Mouse (Mus musculus) erythroblast, adult 5-6 weeks (primary cell): Measurements from ENCODE around the gene Mypn. TPM values are rescaled to one million over a fixed set of nuclear protein-coding genes. Genes with fewer than 3 reads are reported as not detected.

Experiments used
- ATAC-seq: replicated peaks from 2 replicates; pipeline ENCODE4 v1.8.0; 2016; ENCODE audit warnings: moderate number of reproducible peaks, mild to moderate bottlenecking, moderate TSS enrichment, inconsistent platforms; ENCODE audit not compliant: poor library complexity, low FRiP score, severe bottlenecking
- total RNA-seq, 2 experiments: library from RNA; stranded (forward) in 1 of 2; stranded (reverse) in 1 of 2; fragments of 150-400 nt in 1 of 2; fragments of 200-764, 138-1000 nt in 1 of 2; gene quantifications; 2 replicates each; pipeline versions ENCODE4 v1.2.3 to v1.2.4; 2015 to 2017; ENCODE audit warnings: low replicate concordance in 2 of 2

Gene Mypn
- total RNA-seq, 2 experiments from 2014 or later: not detected

- no peak for ATAC-seq
Observed at GRCm38 (mm10) chr10:63119916-63120315, 83.8 kb downstream of the Mypn start.

GRCm38 (mm10) chr10:63117583-63117982 lies 86.2 kb downstream of the Mypn start:
- ATAC-seq: no peak

GRCm38 (mm10) chr10:63116376-63116775 lies 87.4 kb downstream of the Mypn start:
- no peak for ATAC-seq

- no peak for ATAC-seq
Observed at GRCm38 (mm10) chr10:63115881-63116280, 87.9 kb downstream of the Mypn start.

GRCm38 (mm10) chr10:63113716-63114360 lies 89.9 kb downstream of the Mypn start:
- ATAC-seq: no peak

- ATAC-seq: no peak
Observed at GRCm38 (mm10) chr10:63113027-63113604, 90.6 kb downstream of the Mypn start.

- no peak for ATAC-seq
Observed at GRCm38 (mm10) chr10:63100657-63101056, 103.1 kb downstream of the Mypn start.

GRCm38 (mm10) chr10:63099941-63100562 lies 103.7 kb downstream of the Mypn start:
- no peak for ATAC-seq

- ATAC-seq: no peak
Observed at GRCm38 (mm10) chr10:63099521-63099920, 104.2 kb downstream of the Mypn start, which contains the start of gene Atoh7. TSS of gene Atoh7 (plus strand) at chr10:63099651.

- ATAC-seq: no peak
Observed at GRCm38 (mm10) chr10:63098191-63098590, 105.6 kb downstream of the Mypn start.

- ATAC-seq: no peak
Observed at GRCm38 (mm10) chr10:63096757-63097156, 107.0 kb downstream of the Mypn start.

- ATAC-seq: no peak
Observed at GRCm38 (mm10) chr10:63092616-63093550, 110.9 kb downstream of the Mypn start.

GRCm38 (mm10) chr10:63091915-63092314 lies 111.8 kb downstream of the Mypn start:
- ATAC-seq: no peak

GRCm38 (mm10) chr10:63089758-63090571 lies 113.8 kb downstream of the Mypn start:
- no peak for ATAC-seq

- ATAC-seq: no peak
Observed at GRCm38 (mm10) chr10:63089103-63089757, 114.5 kb downstream of the Mypn start.

GRCm38 (mm10) chr10:63086304-63086703 lies 117.4 kb downstream of the Mypn start:
- no peak for ATAC-seq

GRCm38 (mm10) chr10:63065988-63066387 lies 137.8 kb downstream of the Mypn start:
- ATAC-seq: 0 out of 2 replicates have a peak, but pooled peaks have one; percentile 45
